Mouse (Mus musculus) forebrain, embryonic 11.5 days (tissue): ENCODE measurements around the gene Sfxn2. TPM values are rescaled to one million over a fixed set of nuclear protein-coding genes. Genes with fewer than 3 reads are reported as not detected.

Experiments
- ATAC-seq: fragments of 200-750 bp; cut with Nextera tagmentation; replicated peaks from 2 replicates; pipeline ENCODE4 v1.8.0; 2017; ENCODE audit warnings: moderate TSS enrichment; ENCODE audit not compliant: low FRiP score
- DNase-seq: peaks from one replicate; pipeline ENCODE4 v3.0.0-alpha.2; 2017; ENCODE audit warnings: low spot score
- H3K27ac ChIP-seq: fragments of 300-500 bp; sonication (generic); 2 replicates; pipeline ENCODE4 v1.5.1; 2014; ENCODE audit warnings: low read depth, low read length
- H3K27me3 ChIP-seq: fragments of 300-500 bp; sonication (generic); 2 replicates; pipeline ENCODE4 v1.6.1; 2014; ENCODE audit warnings: mild to moderate bottlenecking, low read length, mixed read lengths; ENCODE audit not compliant: control insufficient read depth, insufficient read depth
- H3K36me3 ChIP-seq: fragments of 300-500 bp; sonication (generic); 2 replicates; pipeline ENCODE4 v1.6.1; 2014; ENCODE audit warnings: mild to moderate bottlenecking, low read length, moderate library complexity, mixed read lengths; ENCODE audit not compliant: control insufficient read depth, insufficient read depth
- H3K4me1 ChIP-seq: fragments of 300-500 bp; sonication (generic); replicated peaks from 2 replicates; pipeline ENCODE4 v1.6.1; 2014; ENCODE audit warnings: low read length, mixed read lengths; ENCODE audit not compliant: control insufficient read depth, insufficient read depth
- H3K4me2 ChIP-seq: fragments of 300-500 bp; sonication (generic); 2 replicates; pipeline ENCODE4 v1.6.1; 2014; ENCODE audit warnings: low read depth, mild to moderate bottlenecking, low read length, moderate library complexity, mixed read lengths; ENCODE audit not compliant: severe bottlenecking
- H3K4me3 ChIP-seq: fragments of 300-500 bp; sonication (generic); 2 replicates; pipeline ENCODE4 v1.5.1; 2014; ENCODE audit warnings: low read depth, low read length
- H3K9ac ChIP-seq: fragments of 300-500 bp; sonication (generic); 2 replicates; pipeline ENCODE4 v1.6.1; 2014; ENCODE audit warnings: low read length
- H3K9me3 ChIP-seq: fragments of 300-500 bp; sonication (generic); 2 replicates; pipeline ENCODE4 v1.6.1; 2016; ENCODE audit warnings: low read length, mixed read lengths; ENCODE audit not compliant: control insufficient read depth
- WGBS: fragments of 180-500 bp; shearing (Covaris S2); extraction: QIAGEN DNeasy Blood & Tissue Kit; methylation state at CpG from one replicate; pipeline ENCODE4 v1.1.7; 2014; 5-methylcytosine and 5-hydroxymethylcytosine counted together
- polyA plus RNA-seq: library from polyadenylated mRNA; unstranded; fragments of >200 nt; fragmentation: Nextera tagmentation; extraction: Ambion mirVana; gene quantifications from 2 replicates; pipeline ENCODE4 v1.2.1, GENCODE M21; 2014

Sfxn2 gene
- polyA plus RNA-seq, 1 experiment from 2014 or later: 10.9 TPM

DNA sequence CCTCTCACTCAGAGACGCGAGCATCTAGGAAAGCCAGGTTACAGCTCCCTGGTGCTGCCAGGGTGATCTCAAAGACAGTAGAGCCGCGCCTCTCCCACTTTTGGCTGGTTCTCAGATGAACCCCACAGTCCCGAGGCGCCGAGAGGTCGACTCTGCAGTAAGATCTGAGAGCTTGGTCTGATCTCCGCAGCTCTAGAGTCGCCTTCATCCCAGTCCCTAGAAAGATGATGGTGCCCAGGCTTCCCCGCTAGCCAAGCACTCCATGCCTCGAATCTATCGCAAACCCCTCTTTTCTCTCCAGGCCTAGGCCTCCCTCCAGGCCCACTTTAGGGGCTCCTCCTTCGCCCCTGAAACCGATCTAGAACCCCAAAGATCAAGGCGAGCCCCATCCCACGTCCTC, 617 bp upstream of the Sfxn2 start:
- no peaks in the 10 kb centered on the region; the same call in 1 of the 2 replicates for H3K9me3 ChIP-seq
- peak overlapping the region; percentile 83 for H3K4me2 ChIP-seq
- H3K4me3 ChIP-seq: peak overlapping the region; percentile 74
- peaks cover 3% of the 10 kb centered on the region; the same call in 1 of the 2 replicates for H3K4me1 ChIP-seq
- ATAC-seq: peak; percentile 55
- H3K9ac ChIP-seq: peak overlapping the region; percentile 84
- H3K27ac ChIP-seq: peak overlapping the region; percentile 70
- H3K36me3 ChIP-seq: no peaks in the 10 kb centered on the region
- WGBS: 2% methylated on average over 17 of the region's 17 CpGs
- no peaks in the 10 kb centered on the region for H3K27me3 ChIP-seq
- peak; percentile 75 for DNase-seq

DNA sequence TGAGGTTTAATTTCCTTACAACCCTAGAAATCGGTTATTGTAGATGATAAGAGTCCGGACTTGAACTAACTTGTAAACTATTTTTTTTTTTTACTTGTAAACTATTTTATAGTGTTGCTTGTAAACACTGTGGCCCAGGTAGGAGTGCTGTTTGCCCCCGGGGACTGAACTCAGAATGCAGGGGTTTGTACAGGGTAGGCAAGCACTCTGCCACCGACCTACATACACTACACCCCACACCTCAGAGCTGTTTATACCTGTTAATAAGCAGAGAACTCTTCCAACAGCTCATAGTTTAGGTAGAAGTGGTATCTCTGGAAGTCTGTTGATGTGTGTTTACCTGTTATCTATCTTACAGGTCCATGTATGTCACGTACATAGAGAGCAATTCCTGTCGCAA, 825 bp downstream of the Sfxn2 start:
- H3K9me3 ChIP-seq: no peaks in the 10 kb centered on the region
- peak overlapping the region; percentile 57; the same call in 1 of the 2 replicates for H3K9ac ChIP-seq
- H3K27me3 ChIP-seq: no peaks in the 10 kb centered on the region
- H3K4me2 ChIP-seq: peak overlapping the region; percentile 87
- 48% methylated on average over 6 of the region's 6 CpGs for WGBS
- no peaks in the 10 kb centered on the region for H3K36me3 ChIP-seq
- peaks cover 3% of the 10 kb centered on the region; the same call in 1 of the 2 replicates for H3K4me1 ChIP-seq
- peak overlapping the region; percentile 74 for H3K4me3 ChIP-seq
- ATAC-seq: no peak
- H3K27ac ChIP-seq: no peak overlapping the region
- no peak for DNase-seq

DNA sequence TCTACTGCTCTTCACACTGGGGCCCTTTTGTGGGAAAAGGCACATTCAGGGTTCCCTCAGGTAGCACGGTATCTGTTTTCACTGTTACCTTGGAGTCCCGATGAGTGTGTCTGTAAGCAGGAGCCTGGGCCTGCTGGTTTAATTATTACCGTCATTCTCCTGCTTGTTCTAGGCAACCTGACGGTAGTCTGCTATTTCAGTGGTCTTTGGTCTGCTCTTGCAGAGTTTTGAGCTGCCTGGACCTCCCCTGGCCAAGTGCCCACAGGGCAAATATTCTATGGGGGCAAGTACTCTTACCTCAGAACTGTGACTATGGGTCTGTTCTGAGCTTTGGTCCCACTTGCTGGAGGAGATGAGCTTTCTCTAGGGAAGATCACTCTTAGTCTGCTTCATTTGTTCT, 2.0 kb downstream of the Sfxn2 start:
- ATAC-seq: no peak
- Histone ChIP-seq H3K27me3 (no peaks in the 10 kb centered on the region), H3K36me3 (no peaks in the 10 kb centered on the region), H3K4me2 (no peak overlapping the region), H3K4me1 (peaks cover 3% of the 10 kb centered on the region; the same call in 1 of the 2 replicates), H3K9ac (no peak overlapping the region), H3K4me3 (no peak overlapping the region), H3K9me3 (no peaks in the 10 kb centered on the region), H3K27ac (no peak overlapping the region)
- 64% methylated on average over 4 of the region's 4 CpGs for WGBS
- DNase-seq: no peak

DNA sequence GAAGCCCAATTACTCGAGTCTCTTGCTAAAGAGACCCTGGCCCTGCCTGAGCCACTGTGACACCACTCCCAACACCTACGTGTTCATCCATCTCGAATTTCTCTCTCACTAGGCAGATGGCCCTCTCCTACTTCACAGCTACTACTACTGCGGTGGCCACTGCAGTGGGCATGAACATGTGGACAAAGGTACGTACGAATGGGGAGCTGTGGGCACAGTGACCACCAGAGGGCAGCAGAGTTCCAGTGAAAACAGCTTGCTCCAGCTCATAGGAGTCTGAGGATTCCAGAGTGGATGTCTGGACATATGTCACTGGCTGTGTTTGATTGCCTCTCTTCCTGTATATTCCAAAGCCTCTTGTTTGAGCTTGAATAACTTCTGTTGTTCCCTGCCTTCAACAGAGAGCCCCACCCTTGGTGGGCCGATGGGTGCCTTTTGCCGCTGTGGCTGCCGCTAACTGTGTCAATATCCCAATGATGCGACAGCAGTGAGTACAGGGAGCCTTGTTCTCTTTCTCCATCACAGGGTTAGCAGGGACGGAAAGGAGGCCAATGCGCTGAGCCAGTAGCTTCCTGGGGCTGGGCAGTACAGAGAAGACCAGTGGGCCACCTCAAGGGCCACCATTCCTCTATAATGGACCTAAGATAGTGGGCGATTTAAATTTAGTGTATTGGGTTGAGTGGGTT, 14.8 kb downstream of the Sfxn2 start:
- Histone ChIP-seq H3K4me3 (no peak overlapping the region), H3K27me3 (no peaks in the 10 kb centered on the region), H3K9me3 (no peaks in the 10 kb centered on the region), H3K4me1 (no peaks in the 10 kb centered on the region), H3K27ac (no peak overlapping the region), H3K9ac (no peak overlapping the region), H3K36me3 (no peaks in the 10 kb centered on the region), H3K4me2 (no peak overlapping the region)
- ATAC-seq: peak; percentile 58; the same call in 1 of the 2 replicates
- WGBS: 65% methylated on average over 13 of the region's 13 CpGs
- peak; percentile 92 for DNase-seq

DNA sequence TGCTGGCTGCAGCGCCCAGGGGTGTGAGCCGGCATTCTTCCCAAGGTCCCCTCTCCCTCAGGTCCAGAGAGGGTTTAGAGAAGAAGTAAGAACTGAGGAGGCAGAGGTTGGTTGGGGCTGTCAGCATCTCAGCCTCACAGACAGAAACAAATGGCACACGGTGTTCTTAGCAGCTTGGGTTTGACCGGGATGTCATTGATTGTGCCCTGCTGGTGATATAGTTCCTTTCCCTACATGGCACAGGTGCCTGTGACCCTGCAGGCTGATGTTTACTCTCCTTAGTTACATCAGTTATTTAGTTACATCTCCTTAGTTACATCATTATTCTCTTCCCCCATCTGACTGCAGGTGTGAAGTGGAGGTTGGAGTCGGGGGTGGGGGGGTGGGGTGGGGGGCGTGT, 18.4 kb downstream of the Sfxn2 start:
- Histone ChIP-seq H3K27ac (no peak overlapping the region), H3K36me3 (no peaks in the 10 kb centered on the region), H3K4me1 (no peaks in the 10 kb centered on the region), H3K9ac (no peak overlapping the region), H3K4me3 (no peak overlapping the region), H3K9me3 (no peaks in the 10 kb centered on the region), H3K4me2 (no peak overlapping the region), H3K27me3 (no peaks in the 10 kb centered on the region)
- DNase-seq: no peak
- 90% methylated on average over 6 of the region's 6 CpGs for WGBS
- ATAC-seq: no peak

DNA sequence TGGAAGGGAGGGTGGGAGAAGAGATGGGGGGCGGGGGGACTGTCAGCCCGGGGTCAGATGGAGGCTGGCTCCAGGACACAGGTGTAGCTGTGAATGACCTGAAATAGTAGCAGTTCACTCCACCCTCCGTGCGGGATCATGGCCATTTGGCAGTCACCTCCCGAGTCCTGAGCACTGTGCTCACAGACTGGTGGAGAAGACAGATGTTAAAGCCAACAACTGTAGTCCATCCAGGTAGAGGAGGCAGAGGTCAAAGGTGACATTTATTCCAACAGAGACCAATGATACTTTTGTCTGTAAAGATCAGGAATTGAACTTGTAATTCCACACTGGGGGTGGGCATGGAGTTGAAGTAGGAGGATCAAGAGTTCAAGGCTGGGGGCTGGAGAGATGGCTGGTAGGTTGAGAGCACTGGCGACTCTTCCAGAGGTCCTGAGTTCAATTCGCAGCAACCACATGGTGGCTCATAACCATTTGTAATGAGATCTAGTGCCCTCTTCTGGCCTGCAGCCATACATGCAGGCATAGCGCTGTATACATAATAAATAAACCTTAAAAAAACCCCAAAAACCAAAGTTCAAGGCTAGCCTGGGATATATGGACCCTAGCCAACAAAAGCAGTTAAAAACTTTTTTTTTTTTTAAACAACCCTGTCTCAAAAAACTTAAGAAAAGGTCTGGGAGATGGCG, 19.7 kb downstream of the Sfxn2 start:
- Histone ChIP-seq H3K36me3 (no peaks in the 10 kb centered on the region), H3K27me3 (no peaks in the 10 kb centered on the region), H3K4me3 (no peak overlapping the region), H3K4me1 (no peaks in the 10 kb centered on the region), H3K9ac (no peak overlapping the region), H3K9me3 (no peaks in the 10 kb centered on the region), H3K27ac (no peak overlapping the region), H3K4me2 (no peak overlapping the region)
- DNase-seq (no peak), ATAC-seq (no peak)
- whole genome bisulfite sequencing: 87% methylated on average over 9 of the region's 9 CpGs

DNA sequence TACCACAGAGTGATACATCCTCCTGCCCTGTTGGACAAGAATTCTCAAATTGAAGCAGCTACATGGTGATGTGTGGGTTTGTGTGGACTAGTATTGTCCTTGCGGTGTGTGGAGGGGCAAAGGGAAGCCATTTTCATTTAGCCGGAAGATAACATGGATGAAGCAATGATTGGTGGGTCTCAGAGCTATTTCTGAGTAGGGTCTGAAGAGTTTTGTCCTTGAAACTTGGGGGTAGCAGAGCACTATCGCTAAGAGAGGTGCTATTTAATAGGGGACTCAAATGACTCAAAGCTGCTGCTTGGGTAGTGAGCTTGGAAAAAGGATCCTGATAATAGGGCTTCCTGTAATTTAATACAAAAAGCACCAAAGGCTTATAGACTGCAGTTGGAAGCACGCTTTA, 25.0 kb downstream of the Sfxn2 start:
- ATAC-seq: no peak
- Histone ChIP-seq H3K4me1 (peaks cover 6% of the 10 kb centered on the region; the same call in 1 of the 2 replicates), H3K4me2 (peak overlapping the region; percentile 37; the same call in 1 of the 2 replicates), H3K36me3 (no peaks in the 10 kb centered on the region), H3K4me3 (peak overlapping the region; percentile 92; the same call in 1 of the 2 replicates), H3K9ac (no peak overlapping the region), H3K9me3 (no peaks in the 10 kb centered on the region), H3K27ac (no peak overlapping the region), H3K27me3 (no peaks in the 10 kb centered on the region)
- 82% methylated on average over 4 of the region's 4 CpGs for WGBS
- DNase-seq: no peak

DNA sequence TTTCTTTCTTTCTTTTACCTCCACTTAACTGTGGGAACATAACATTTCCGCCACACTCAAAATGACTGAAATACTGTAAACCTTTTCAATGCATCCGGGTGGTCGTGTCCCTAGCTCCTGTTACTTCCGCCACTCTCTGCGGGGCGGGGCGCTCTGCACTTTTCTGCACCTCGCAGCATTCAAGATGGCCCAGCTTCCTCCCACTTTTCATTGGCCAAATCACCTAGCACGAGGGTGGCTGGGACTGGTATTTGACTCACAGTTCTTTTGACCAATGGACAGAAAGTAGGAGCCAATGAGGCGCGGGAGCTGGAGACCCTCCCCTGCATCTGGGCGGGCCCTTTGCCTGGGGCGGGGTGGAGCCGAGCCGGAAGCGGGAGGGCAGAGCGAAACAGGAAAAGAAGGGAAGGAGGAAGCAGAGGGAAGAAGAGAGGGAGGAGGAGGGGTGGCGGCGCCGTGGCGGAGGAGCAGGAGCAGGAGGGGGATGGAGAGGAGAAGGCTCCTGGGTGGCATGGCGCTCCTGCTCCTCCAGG, 25.6 kb downstream of the Sfxn2 start, which contains the start of gene Wbp1l:
TSS of gene Wbp1l (plus strand) at position 365 of the 533 bp plus-strand sequence.
- DNase-seq (peak; percentile 97), ATAC-seq (peak; percentile 99)
- H3K9ac ChIP-seq: peak within 1 kb of the TSS; percentile 77
- H3K36me3 ChIP-seq: no peaks in the 10 kb centered on the region
- WGBS: under 1% methylated on average over 22 of the region's 22 CpGs
- H3K4me1 ChIP-seq: peaks cover 6% of the 10 kb centered on the region; the same call in 1 of the 2 replicates
- H3K4me2 ChIP-seq: peak within 1 kb of the TSS; percentile 93
- H3K27ac ChIP-seq: no peak within 1 kb of the TSS
- H3K27me3 ChIP-seq: no peaks in the 10 kb centered on the region
- H3K9me3 ChIP-seq: no peaks in the 10 kb centered on the region
- peak within 1 kb of the TSS; percentile 92 for H3K4me3 ChIP-seq
